In the genomic region with DNA sequence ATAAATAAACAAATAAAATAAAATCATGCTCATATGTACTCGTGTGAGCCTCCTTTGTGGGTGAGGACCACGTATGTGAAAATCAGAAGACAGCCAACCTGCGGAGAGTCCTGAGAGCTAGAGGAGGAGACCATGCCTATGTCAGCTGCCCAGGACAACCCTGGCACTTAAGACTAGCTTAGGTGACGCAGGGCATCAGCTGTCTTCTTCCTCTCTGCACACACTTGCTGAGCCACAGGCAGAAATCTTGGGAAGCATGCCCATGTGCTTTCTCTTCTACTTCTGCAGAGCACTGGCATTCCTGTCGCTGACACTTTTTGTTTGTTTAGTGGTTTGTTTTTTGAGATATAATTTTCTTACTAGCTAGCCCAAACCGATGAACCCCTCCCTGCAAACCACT, we compare ENCODE assay signal across 16 mouse cellular contexts.
"Had no signal": no experiment of that assay in that cellular context is flagged by ENCODE, and none has a peak within 500 bp of the region (broad histone marks: within the 10 kb centered on the region; RNA-seq: fewer than 3 reads in every experiment).

No protein-coding gene starts in this region.

- H3K27me3 ChIP-seq: liver, embryonic 13.5 days; neural tube, embryonic 12.5 days; neural tube, embryonic 15.5 days; stomach, embryonic 15.5 days had no signal

- H3K4me2 ChIP-seq: liver, embryonic 13.5 days; midbrain, embryonic 11.5 days; neural tube, embryonic 12.5 days; neural tube, embryonic 15.5 days; stomach, embryonic 15.5 days had no signal

- H3K9ac ChIP-seq: liver, embryonic 13.5 days; neural tube, embryonic 12.5 days; neural tube, embryonic 15.5 days; stomach, embryonic 15.5 days had no signal

- DNase-seq: layer of hippocampus, adult 9-11 months; liver, embryonic 13.5 days; lung, adult 2 months; lung, postnatal 14 days; midbrain, embryonic 14.5 days; right cerebral cortex, adult 18-20 months; right cerebral cortex, postnatal 14 days; right cerebral cortex, postnatal 4 days; spleen, adult 18-20 months; thymus, postnatal 25 days had no signal

- H3K4me3 ChIP-seq: layer of hippocampus, adult 2 months; liver, embryonic 13.5 days; neural tube, embryonic 12.5 days; neural tube, embryonic 15.5 days; stomach, embryonic 15.5 days had no signal

- H3K27ac ChIP-seq: kidney, postnatal 0 days; layer of hippocampus, adult 2 months; liver, embryonic 13.5 days; neural tube, embryonic 12.5 days; neural tube, embryonic 15.5 days; stomach, embryonic 15.5 days had no signal
